Mouse (Mus musculus) layer of hippocampus, postnatal 25 days (tissue): ENCODE results near the gene Hdac5. TPM values are rescaled to one million over a fixed set of nuclear protein-coding genes. Genes with fewer than 3 reads are reported as not detected.
"Not testable (repeated sequence)": the region's sequence is repeated elsewhere in the genome, so short reads cannot be mapped to it uniquely, and the experiment has no call there.

ENCODE experiments used
- DNase-seq, 2 experiments: peaks; one replicate each; pipeline ENCODE4 v3.0.0; 2022; ENCODE audit warnings: mixed read lengths in 2 of 2, low spot score in 1 of 2; ENCODE audit errors: extremely low spot score in 1 of 2
- total RNA-seq, 2 experiments: library from RNA; stranded (reverse); gene quantifications; 2 replicates each; pipeline ENCODE4 v1.2.3; 2021

Gene Hdac5
- total RNA-seq, 2 experiments from 2014 or later: 218 to 242 TPM

- no peak for DNase-seq
Measured at GRCm38 (mm10) chr11:102188980-102189379, 41.0 kb downstream of the Hdac5 start.

GRCm38 (mm10) chr11:102186235-102186634 lies 43.7 kb downstream of the Hdac5 start:
- DNase-seq: no peak

GRCm38 (mm10) chr11:102185677-102186076 lies 44.3 kb downstream of the Hdac5 start:
- no peak for DNase-seq

DNA sequence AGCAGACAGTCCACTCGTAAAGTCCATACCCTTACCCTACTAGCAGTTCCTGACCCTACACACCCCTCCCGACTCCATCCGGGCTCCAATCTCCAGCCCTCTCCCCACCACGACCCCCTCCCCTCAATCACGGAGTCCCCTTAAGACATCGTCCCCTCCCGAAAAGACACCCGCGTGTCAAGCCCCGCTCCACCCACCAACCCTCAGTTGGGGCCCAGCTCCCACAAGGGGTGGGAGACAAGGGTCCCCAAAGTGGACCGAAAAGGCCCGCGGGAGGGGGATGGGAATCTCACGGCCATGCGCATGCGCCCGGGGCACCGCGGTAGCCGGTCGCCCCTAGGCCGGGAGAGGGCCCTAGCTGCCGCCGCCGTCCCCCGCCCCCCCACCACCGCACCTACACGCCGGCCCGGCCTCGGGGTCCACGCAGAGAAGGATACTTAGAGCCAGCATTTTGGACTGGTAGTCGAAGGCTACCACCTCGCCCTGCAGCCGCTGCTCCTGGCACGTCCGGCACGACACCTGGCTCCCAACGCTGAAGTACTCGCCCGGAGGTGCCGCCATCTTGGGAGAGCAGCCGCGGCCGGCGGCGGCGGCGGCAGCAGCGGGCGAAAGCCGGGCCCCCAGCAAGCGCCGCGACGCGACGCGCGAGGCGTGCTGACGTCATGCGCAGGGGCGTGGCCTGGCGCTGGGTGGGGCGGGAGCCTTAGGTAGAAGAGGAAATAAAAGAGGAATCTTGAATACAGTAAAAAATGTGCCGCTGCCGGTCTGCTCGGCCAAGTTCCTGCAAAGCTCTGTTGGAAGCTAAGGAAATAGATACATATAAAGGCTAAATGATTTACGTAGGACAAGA lies 45.1 kb downstream of the Hdac5 start, which contains the start of gene Lsm12:
Gene Lsm12 (minus strand): TSS at position 651 of the 850 bp plus-strand sequence.
- peak; percentile 91 to 94 for DNase-seq

DNA sequence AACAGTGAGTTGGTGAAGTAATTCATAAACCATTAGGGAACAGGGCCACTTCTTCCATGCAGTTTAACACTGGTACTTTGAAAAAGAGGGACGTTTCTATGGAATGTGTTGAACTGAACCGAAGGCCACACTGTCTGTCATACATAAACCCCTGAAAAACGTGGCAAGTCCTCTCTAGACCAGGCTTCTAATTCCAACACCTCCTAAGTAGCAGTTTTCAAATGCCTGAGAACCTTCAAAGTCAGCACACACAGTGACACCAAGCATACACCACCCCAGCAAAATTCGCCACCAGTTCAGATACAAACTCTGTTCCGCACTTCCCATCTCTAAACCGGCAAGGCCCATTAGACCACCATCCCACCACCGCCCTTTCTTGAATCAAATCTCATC lies 45.7 kb downstream of the Hdac5 start:
- DNase-seq: no peak

GRCm38 (mm10) chr11:102179836-102180235 lies 50.1 kb downstream of the Hdac5 start:
- DNase-seq: no peak

GRCm38 (mm10) chr11:102168689-102169088 lies 61.3 kb downstream of the Hdac5 start:
- no peak for DNase-seq

DNA sequence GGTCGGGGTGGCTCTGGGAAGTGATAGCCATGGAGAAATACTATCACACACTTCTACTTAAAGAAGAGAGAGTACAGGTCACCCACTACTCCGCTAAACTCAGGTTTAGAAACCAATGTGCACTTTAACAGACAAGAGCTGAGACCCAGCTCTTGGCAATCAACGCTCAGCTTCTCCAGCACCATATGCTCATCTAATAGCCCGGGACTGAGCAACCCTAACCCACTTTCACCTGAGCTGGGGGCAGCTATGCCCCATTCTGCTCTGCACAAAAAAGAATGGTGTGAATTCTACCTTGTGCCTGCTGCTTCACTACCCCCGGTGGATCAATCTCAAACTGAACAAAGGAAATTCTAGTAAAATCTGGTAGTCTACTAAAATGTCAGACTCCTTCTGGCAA lies 62.4 kb downstream of the Hdac5 start:
- DNase-seq: no peak

DNA sequence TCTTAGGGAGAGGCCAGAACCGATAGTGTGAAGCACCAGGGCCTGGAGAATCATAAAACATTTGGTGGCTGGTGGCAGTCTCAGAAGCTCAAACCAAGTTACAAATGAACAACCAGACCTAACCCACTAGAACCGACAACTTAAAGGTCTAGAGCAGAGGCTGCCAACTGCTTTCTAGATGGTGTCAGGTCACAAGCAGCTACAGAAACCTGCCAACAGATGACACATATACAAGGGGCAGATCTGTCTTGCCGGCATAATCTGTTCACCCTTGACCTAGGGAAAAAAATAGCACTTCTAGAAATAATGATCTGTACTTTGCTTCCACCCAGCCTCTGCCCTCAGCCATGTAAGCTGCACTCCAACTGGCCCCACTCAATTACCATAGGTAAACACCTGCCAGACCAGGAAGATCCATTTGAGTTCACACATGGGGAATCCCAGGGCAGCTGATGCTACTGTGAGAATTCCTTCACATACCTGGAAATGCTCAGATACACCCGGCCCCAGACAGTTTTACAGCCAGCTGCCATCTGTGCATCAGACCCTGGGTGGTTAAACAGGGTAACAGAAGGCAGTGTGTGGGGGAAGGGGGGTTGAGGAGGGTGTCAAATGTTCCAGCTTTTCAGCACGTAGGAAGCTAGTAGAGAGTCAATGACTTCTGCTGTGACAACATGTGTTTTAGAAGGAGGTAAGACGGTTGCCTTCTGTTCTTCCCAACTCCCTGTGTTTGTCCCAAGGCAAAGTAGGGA lies 63.8 kb downstream of the Hdac5 start:
- peak; percentile 25 to 40 for DNase-seq

DNA sequence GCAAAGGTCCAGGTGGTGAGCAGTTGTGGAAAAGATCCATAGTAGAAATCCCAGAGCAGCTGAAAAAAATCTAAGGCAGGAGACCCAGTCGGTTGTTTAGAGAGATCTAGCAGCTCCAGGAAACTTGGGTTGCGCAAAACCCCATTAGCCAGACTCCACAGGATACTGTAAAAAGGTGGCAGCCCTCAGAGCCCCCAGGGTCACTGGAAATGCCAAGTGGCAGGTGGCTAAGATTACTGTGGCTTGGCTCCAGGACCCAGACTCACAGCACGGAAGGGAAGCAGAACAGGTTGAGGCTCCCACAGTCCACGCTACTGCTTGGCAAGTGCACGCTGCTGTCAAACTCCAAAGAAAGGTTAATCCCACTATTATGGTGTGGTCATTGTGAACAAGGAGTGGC lies 70.2 kb downstream of the Hdac5 start:
- no peak for DNase-seq

- not testable (repeated sequence) for DNase-seq
Measured at GRCm38 (mm10) chr11:102158024-102158423, 71.9 kb downstream of the Hdac5 start.

- no peak for DNase-seq
Measured at GRCm38 (mm10) chr11:102156786-102157089, 73.2 kb downstream of the Hdac5 start.

DNA sequence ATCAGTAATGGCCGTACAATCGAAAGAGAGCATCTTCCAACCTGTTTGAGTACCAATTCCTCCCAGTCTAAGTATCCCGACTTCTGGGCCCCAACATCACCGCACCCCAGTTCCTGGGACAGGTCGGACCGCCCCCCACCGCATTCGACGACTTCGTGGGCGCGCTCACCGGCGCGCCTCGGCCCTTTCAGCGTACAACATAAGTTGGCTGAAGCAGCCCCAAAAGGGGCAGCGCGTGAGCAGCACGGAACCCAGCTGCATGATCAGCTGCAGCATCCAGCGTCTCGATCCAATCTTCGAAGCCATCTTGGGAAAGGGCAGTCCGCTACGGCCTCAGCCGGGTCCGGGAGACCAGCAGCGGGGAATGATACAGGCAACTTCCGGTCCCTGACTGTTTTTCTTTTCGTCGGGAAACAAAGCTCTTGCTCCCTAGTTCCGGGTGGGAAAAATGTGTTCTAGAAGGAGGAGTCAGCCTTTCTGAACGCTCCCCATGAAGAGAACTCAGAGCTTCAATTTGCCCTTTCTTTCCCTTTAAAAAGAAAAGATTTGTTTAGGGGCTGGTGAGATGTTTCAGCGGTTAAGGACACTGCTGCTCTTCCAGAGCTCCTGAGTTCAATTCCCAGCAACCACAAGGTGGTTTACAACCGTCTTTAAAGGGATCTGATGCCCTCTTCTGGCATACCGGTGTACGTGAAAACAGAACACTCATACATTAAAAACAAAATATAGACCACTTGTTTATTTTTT lies 73.8 kb downstream of the Hdac5 start, which contains the start of gene Tmem101:
Gene Tmem101 (minus strand): TSS at position 366 of the 747 bp plus-strand sequence.
- peak; percentile 80 to 85 for DNase-seq

- DNase-seq: no peak
Measured at GRCm38 (mm10) chr11:102147213-102147989, 82.6 kb downstream of the Hdac5 start.

DNA sequence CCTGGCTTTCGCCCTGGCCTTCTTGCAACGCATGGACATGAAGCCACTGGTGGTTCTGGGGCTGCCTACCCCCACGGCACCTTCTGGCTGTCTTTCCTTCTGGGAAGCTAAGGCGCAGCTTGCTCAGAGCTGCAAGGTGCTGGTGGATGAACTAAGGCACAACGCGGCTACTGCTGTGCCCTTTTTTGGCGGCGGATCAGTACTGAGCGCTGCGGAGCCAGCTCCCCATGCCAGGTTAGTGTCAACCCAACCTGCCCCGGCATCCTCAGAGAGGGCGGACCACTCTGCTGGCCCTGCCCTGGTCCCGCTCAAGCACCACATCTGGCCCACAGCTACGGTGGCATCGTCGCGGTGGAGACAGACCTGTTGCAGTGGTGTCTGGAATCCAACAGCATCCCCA lies 83.4 kb downstream of the Hdac5 start:
- DNase-seq: no peak

DNA sequence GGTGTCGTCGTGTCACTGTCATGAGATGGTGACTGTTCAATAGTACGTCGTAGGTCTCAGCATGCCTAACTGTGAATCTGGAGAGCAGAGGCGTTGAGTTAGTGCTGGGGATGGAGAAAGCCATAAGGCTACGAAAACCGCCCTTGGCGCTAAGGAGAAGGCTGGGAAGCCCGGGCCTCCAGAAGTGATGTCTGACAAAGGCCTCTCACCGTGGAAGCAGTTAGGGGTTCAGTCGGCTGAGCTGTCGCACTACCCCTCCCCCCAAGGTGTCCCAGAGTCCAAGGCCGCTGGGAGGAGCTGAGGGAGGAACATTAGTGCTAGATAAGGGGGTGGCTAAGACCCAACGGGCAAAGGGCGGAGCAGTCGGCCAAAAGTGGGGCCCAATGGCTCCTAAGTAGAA lies 84.0 kb downstream of the Hdac5 start:
- DNase-seq: no peak

- no peak for DNase-seq
Measured at GRCm38 (mm10) chr11:102145471-102146001, 84.4 kb downstream of the Hdac5 start, which contains the start of gene Nags. Gene Nags, plus strand, starts transcription at chr11:102145513.

DNA sequence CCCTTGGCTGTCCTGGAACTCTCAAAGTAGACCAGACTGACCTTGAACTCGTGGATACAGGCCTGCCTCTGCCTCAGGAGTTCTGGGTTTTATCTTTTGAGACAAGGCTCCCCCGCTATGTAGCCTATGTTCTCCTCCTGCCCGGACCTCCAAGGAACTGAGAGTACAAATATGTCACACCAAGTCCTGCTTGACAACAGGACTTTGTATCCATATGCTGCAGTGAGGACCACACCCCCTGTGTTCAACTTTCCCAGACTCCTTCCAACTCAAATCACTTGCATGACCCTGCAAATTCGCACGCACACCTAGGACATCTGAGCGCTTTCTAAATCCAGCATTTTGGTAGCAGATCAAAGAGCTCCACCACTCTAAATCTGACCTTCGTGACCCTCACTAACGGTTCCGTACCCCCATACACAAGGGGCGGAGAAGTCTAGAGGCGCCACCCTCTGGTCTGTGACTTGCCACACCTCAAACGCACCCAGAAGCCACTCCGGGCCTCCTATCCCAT lies 85.0 kb downstream of the Hdac5 start:
- no peak for DNase-seq
